Mouse (Mus musculus) urinary bladder, postnatal 36 days (tissue): ENCODE measurements around the gene Entr1.
A peak's percentile ranks its signal among the peaks of the same experiment; 100 is the strongest.
"Not testable (repeated sequence)": the region's sequence is repeated elsewhere in the genome, so short reads cannot be mapped to it uniquely, and the experiment has no call there.

Source experiments
- DNase-seq, 2 experiments: peaks; one replicate each; pipeline ENCODE4 v3.0.0; 2022; ENCODE audit warnings: low spot score in 2 of 2, mixed read lengths in 1 of 2

The Entr1 gene

DNA sequence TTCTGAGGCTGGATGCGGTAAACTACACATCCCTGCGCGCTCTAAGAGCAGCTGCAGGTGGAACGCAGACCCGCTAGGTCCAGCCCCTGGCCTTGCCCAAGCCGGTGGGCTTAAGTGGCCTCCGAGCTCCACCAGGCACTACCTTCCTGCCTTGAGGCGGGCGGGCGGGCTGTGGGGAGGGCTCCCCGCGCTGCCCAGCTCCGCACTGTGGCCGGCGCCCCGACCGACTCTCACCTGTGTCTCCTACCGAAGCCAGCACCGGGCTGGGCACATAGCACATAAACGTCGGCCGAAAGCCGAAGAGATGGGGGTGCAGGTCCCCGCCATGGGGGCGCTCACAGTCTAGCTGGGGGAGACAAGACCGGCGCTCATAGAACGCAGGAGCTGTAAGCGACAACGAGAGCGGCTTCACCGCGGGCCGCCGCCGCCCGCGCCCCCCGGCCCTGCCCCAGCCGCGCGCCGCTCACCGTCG lies 398 bp downstream of the Entr1 start:
- no peak for DNase-seq

- no peak for DNase-seq
These were observed 1.4 kb downstream of the Entr1 start for GRCm38 (mm10) chr2:26387713-26388112.

GRCm38 (mm10) chr2:26380871-26381270 lies 8.2 kb downstream of the Entr1 start:
- not testable (repeated sequence) for DNase-seq

- DNase-seq: peak; percentile 76 to 83
These were observed 8.9 kb downstream of the Entr1 start, which contains the start of gene Snapc4 for GRCm38 (mm10) chr2:26380131-26380771. Gene Snapc4 (minus strand): TSS chr2:26380653.

DNA sequence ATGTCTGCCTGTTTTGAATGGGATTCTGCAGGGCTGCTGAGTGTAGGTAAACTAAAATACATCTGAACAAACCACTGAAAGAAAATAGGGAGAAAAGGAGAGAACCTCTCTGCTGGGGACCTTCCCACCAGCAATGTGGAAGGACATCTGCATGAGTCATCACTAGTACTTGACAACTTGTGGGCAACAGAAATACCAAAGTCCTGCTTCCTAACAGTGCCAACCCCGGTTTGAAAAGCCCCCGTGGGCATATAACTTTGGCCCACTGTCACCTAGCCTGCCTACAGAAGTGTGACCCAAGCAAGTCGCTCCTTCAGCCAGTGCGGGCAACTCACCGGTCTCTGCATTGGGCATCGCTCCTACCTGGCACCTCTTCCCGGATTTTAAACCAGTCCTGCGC lies 16.7 kb downstream of the Entr1 start:
- no peak for DNase-seq

DNA sequence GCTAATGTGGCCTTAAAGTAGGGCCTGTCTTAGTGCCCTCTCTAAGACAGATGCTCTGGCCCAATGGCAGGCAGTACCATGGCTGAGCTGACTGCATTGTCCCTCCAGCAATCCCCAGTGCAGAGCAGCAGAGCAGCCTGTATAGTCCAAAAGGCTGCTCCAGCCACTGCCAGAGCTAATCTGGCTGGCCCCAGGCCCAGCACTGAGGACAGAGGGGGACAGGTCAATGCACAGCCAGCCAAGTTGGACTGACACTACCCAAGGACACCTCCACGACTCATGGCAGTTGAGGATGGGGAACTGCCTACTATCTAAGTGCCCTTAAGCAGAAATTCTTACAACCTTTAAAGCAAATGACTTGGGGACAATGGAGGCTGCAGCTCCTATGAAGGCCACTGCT lies 20.5 kb downstream of the Entr1 start:
- DNase-seq: no peak

- DNase-seq: no peak
These were observed 21.2 kb downstream of the Entr1 start for GRCm38 (mm10) chr2:26367911-26368310.

GRCm38 (mm10) chr2:26364738-26365465 lies 24.2 kb downstream of the Entr1 start:
- peak in 1 of 2 experiments; percentile 48 for DNase-seq

DNA sequence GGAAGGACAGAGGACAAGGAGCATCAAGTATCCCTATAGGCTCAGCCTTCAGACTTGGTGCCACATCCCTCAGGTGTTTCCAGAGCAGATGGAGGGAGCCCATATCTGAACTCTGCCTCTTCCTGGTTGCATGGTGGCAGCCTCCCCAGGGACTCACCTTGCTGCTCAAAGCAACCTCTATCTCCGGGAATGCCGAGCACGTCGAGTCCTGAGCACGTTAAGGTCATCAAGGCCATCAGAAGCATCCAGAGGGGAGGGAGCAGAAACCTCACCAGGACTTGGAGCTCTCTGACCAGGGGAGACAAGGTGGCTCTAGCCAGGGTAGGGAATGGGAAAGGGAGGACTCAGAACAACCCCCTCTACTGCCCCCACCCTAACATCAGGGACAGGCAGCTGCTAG lies 25.6 kb downstream of the Entr1 start:
- no peak for DNase-seq

DNA sequence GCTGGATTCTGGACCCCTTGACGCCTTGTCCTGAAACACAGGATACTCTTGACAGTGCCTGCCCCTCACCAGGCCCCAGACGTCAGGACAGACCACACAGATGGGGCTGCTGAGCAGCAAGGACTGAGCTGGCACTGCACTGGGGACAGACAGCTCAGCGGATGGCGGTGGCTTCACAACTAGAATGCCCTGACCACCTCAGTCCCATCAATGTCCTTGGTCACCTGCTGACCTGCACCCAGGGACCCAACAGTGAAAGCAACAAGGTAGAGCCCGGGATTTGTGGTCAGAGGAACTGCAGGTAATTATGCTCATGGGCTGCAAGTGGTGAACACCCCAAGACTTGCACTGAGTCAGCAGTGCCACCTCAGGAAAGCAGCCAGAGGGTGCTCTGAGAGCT lies 26.1 kb downstream of the Entr1 start:
- no peak for DNase-seq

- no peak for DNase-seq
These were observed 28.3 kb downstream of the Entr1 start, which contains the start of gene Card9 for GRCm38 (mm10) chr2:26360772-26361171. Gene Card9 (minus strand): TSS chr2:26360918.

GRCm38 (mm10) chr2:26359983-26360382 lies 29.1 kb downstream of the Entr1 start:
- no peak for DNase-seq

GRCm38 (mm10) chr2:26358667-26359320 lies 30.3 kb downstream of the Entr1 start:
- DNase-seq: no peak

GRCm38 (mm10) chr2:26357484-26357883 lies 31.6 kb downstream of the Entr1 start:
- DNase-seq: no peak

DNA sequence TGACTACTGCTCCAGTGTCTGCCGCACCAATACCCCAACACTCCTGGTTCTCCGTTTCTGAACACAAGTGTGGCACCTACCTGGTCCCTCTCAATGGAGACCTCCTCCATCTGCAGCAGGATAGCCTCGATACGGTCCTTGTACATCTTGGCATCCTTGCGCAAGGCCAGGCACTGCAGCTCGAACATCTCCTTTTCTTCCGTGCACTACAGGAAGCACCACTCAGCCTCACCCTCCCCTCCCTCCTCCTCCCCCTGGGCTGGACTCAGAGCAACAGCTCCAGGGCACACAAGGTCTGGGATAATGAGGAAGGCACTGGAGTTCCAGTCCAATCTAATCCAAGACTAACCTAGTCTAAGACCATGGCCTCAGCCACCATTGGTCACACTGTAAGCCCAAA lies 32.4 kb downstream of the Entr1 start:
- DNase-seq: no peak

GRCm38 (mm10) chr2:26356231-26356630 lies 32.9 kb downstream of the Entr1 start:
- DNase-seq: no peak

DNA sequence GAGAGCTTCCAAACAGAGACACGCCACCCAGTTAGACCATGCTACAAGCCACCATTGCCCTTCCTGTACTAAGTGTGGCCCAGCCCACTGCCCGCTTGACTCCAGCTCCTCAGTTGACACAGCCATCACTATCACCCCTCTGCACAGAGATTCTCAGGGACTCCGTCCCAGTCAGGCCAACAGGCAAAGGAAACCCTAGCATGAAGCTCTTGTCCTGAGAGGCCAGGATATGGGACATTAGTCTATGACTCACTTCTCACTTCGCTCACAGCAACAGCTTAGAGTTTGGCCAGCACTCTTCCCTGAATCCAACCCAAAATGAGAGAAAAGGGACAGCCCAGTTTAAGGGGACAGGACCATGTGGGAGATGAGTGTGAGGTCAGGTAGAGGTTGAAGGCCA lies 34.7 kb downstream of the Entr1 start:
- DNase-seq: no peak

DNA sequence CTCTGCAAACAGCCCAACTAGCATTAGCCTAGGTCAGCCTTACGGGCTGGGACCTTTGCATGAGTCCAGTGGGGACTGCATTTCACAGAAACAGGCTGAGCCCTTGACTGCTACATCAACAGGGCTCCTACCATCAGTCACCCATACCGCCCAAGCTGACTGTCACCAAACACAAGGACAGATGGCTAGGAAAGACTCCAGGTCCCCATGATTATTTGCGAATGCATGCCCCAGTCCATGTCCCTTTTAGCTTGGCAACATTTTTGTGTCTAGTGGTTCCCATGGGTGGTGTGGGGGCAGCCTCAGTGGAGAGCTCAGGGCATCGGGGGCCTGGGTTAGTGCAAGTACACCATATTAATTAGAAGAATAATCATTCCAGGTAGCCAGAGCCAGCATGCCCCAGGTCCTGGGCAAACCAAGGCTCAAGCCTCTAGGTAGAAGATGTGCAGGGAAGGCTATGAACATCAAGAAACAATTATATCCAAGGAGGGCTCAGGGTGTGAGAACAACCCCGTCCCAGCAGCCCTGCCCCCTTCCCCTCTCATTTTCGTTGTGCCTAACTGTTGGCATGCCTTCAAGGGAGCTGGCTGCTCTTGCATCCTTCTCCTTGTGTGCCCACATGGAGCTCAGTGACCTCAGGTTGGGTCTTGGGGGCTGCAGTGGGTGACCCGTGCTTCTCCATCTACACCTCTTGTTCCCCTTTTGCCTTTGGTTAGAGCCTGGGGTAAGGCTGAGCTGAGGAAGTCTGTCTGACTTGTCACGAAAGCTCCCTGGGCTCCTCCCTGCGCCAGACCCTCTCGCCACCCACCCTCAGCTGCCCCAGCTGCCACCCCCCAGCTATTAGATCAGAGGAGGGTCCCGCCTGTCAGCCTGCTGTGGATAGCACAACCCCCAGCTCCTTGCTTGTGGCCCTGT lies 35.8 kb downstream of the Entr1 start:
- no peak for DNase-seq

- DNase-seq: no peak
These were observed 36.7 kb downstream of the Entr1 start for GRCm38 (mm10) chr2:26352291-26352910.

DNA sequence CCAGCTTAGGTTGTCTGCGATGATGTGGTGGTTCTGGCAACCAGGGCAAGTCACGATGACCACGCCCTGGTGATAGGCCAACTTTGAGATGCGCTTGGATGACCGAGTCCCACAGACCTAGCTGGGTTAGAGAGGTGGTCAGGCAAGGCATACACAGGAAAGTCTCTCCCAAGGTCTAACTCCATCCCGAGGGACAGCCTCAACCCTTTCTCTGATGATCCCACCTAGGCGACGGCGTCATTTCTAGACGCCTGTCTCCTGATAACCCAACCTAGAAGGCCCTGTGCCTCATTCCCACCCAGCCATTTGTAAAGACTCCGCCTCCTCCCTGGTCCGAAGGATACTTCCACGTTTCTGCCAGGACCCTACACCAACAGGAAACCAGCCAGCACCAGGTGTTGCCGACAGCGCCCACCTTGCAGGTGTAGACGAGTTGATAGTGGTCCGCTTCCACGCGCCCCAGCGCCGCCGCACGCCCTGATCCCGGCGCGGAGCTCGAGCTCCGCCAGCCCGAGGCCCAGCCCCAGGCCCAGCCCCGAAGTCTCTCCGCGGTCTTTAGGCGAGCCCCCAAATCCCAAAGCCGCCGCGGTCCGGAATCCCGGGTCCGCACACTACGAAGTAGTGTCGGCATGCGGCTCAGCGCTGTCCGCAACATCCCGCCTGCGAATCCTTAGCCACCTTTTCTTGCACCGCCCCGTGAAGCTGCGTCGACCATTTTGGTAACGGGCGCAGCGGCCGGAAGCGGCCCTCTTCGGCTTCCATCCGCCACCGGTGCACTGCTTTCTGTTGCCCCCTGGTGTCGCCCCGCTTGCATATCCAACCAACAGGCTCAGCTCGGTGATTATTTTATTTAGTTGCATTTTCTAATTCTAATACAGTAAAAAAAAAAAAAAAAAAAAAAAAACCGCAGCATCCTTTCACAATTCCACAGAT lies 37.5 kb downstream of the Entr1 start, which contains the start of gene Dnlz:
TSS of gene Dnlz (minus strand) at position 753 of the 933 bp plus-strand sequence.
- peak; percentile 92 to 93 for DNase-seq
